Mouse (Mus musculus) MEL (cell line): ENCODE results near the gene Pck1. TPM values are rescaled to one million over a fixed set of nuclear protein-coding genes. Genes with fewer than 3 reads are reported as not detected.

Experiments used
- DNase-seq: peaks from one replicate; pipeline ENCODE4 v3.0.0; 2011; ENCODE audit warnings: low read depth, low spot score
- H3K27ac ChIP-seq: 2 replicates; pipeline ENCODE4 v1.5.1; 2012; ENCODE audit warnings: low read depth, mild to moderate bottlenecking, control low read depth, low read length, moderate library complexity; ENCODE audit not compliant: control insufficient read depth
- H3K27me3 ChIP-seq, 2 experiments: fragments of 150-350 bp in 1 of 2; sonication (generic) in 1 of 2; 2 replicates each; pipeline ENCODE4 v1.6.1; 2012; ENCODE audit warnings: low read length in 2 of 2, mild to moderate bottlenecking in 2 of 2, improper control_type of control experiment in 1 of 2, moderate library complexity in 1 of 2; ENCODE audit not compliant: insufficient read depth in 2 of 2, control insufficient read depth in 1 of 2
- H3K36me3 ChIP-seq, 2 experiments: 2 replicates each; pipeline ENCODE4 v1.6.1; 2012 to 2014; ENCODE audit warnings: low read length in 2 of 2, improper control_type of control experiment in 1 of 2, inconsistent platforms in 1 of 2, mild to moderate bottlenecking in 1 of 2; ENCODE audit not compliant: insufficient read depth in 2 of 2, control insufficient read depth in 1 of 2
- H3K4me1 ChIP-seq, 2 experiments: fragments of 150-350 bp in 1 of 2; sonication (generic) in 1 of 2; 2 replicates each; pipeline ENCODE4 v1.6.1; 2012; ENCODE audit warnings: low read length in 2 of 2, improper control_type of control experiment in 1 of 2, mild to moderate bottlenecking in 1 of 2; ENCODE audit not compliant: insufficient read depth in 2 of 2, control insufficient read depth in 1 of 2
- H3K4me3 ChIP-seq, 2 experiments: fragments of 150-350 bp in 1 of 2; sonication (generic) in 1 of 2; 2 replicates each; pipeline ENCODE4 v1.5.1; 2012; ENCODE audit warnings: low read depth in 2 of 2, low read length in 2 of 2, mild to moderate bottlenecking in 2 of 2, moderate library complexity in 2 of 2, control low read depth in 1 of 2, improper control_type of control experiment in 1 of 2; ENCODE audit not compliant: control insufficient read depth in 1 of 2, insufficient read depth in 1 of 2
- H3K79me2 ChIP-seq: 2 replicates; pipeline ENCODE4 v1.6.1; 2012; ENCODE audit warnings: mild to moderate bottlenecking, low read length, moderate library complexity; ENCODE audit not compliant: control insufficient read depth, poor library complexity, insufficient read depth
- H3K9ac ChIP-seq: 2 replicates; pipeline ENCODE4 v1.6.1; 2012; ENCODE audit warnings: low read depth, mild to moderate bottlenecking, control low read depth, low read length, moderate library complexity; ENCODE audit not compliant: control insufficient read depth, poor library complexity, severe bottlenecking
- H3K9me3 ChIP-seq: fragments of 150-350 bp; sonication (generic); replicated peaks from 2 replicates; pipeline ENCODE4 v1.6.1; 2012; ENCODE audit warnings: mild to moderate bottlenecking, low read length, improper control_type of control experiment, moderate library complexity; ENCODE audit not compliant: insufficient read depth
- ELF1 ChIP-seq: IDR thresholded peaks from 2 replicates; pipeline ENCODE4 v1.6.1; 2014; ENCODE audit warnings: low read depth, mild to moderate bottlenecking, inconsistent platforms, low read length, improper control_type of control experiment, moderate library complexity
- EP300 ChIP-seq, 2 experiments: IDR thresholded peaks; 2 replicates each; pipeline ENCODE4 v1.6.1; 2011; ENCODE audit warnings: improper control_type of control experiment in 2 of 2, low read length in 2 of 2, low read depth in 1 of 2, mild to moderate bottlenecking in 1 of 2
- GATA1 ChIP-seq: IDR thresholded peaks from 2 replicates; pipeline ENCODE4 v1.6.1; 2011; ENCODE audit warnings: low read depth, low read length, improper control_type of control experiment
- HCFC1 ChIP-seq: IDR thresholded peaks from 2 replicates; pipeline ENCODE4 v1.6.1; 2012; ENCODE audit warnings: low read depth, mild to moderate bottlenecking, inconsistent platforms, low read length, improper control_type of control experiment, moderate library complexity
- KAT2A ChIP-seq: conservative IDR thresholded peaks from 2 replicates; pipeline ENCODE4 v1.6.1; 2012; ENCODE audit warnings: low read depth, low read length, improper control_type of control experiment, inconsistent platforms
- MAX ChIP-seq: IDR thresholded peaks from 2 replicates; pipeline ENCODE4 v1.6.1; 2011; ENCODE audit warnings: low read length, improper control_type of control experiment
- MEF2A ChIP-seq: IDR thresholded peaks from 2 replicates; pipeline ENCODE4 v1.6.1; 2014; ENCODE audit warnings: low read depth, mild to moderate bottlenecking, inconsistent platforms, low read length, improper control_type of control experiment; ENCODE audit not compliant: poor library complexity, insufficient replicate concordance, severe bottlenecking; ENCODE audit errors: extremely low read depth
- MYB ChIP-seq: IDR thresholded peaks from 2 replicates; pipeline ENCODE4 v1.6.1; 2011; ENCODE audit warnings: mild to moderate bottlenecking, low read depth, low read length, improper control_type of control experiment
- MYC ChIP-seq: IDR thresholded peaks from 2 replicates; pipeline ENCODE4 v1.6.1; 2011; ENCODE audit warnings: low read depth, mild to moderate bottlenecking, low read length, improper control_type of control experiment, moderate library complexity
- NELFE ChIP-seq: IDR thresholded peaks from 2 replicates; pipeline ENCODE4 v1.6.1; 2011; ENCODE audit warnings: low read depth, low read length, improper control_type of control experiment
- POLR2A ChIP-seq, 2 experiments: IDR thresholded peaks; 2 replicates each; pipeline ENCODE4 v1.6.1; 2011 to 2012; ENCODE audit warnings: low read length in 2 of 2, mild to moderate bottlenecking in 2 of 2, control low read depth in 1 of 2, improper control_type of control experiment in 1 of 2, low read depth in 1 of 2, moderate library complexity in 1 of 2; ENCODE audit not compliant: control insufficient read depth in 1 of 2, insufficient read depth in 1 of 2, poor library complexity in 1 of 2
- POLR2AphosphoS5 ChIP-seq: IDR thresholded peaks from 2 replicates; pipeline ENCODE4 v1.6.1; 2012; ENCODE audit warnings: low read depth, borderline replicate concordance, mild to moderate bottlenecking, inconsistent platforms, low read length, moderate library complexity, mixed read lengths
- RCOR1 ChIP-seq: IDR thresholded peaks from 2 replicates; pipeline ENCODE4 v1.6.1; 2012; ENCODE audit warnings: low read depth, mild to moderate bottlenecking, inconsistent platforms, low read length, improper control_type of control experiment
- TCF12 ChIP-seq: IDR thresholded peaks from 2 replicates; pipeline ENCODE4 v1.6.1; 2014; ENCODE audit warnings: low read depth, mild to moderate bottlenecking, inconsistent platforms, low read length, improper control_type of control experiment, moderate library complexity
- ZKSCAN1 ChIP-seq: IDR thresholded peaks from 2 replicates; pipeline ENCODE4 v1.6.1; 2012; ENCODE audit warnings: low read depth, mild to moderate bottlenecking, inconsistent platforms, low read length, improper control_type of control experiment, moderate library complexity
- ZMIZ1 ChIP-seq: IDR thresholded peaks from 2 replicates; pipeline ENCODE4 v1.6.1; 2012; ENCODE audit warnings: low read depth, mild to moderate bottlenecking, inconsistent platforms, low read length, improper control_type of control experiment, moderate library complexity
- ZNF384 ChIP-seq: IDR thresholded peaks from 2 replicates; pipeline ENCODE4 v1.6.1; 2012; ENCODE audit warnings: low read depth, mild to moderate bottlenecking, inconsistent platforms, low read length, improper control_type of control experiment
- polyA plus RNA-seq, 2 experiments: library from polyadenylated mRNA; stranded (reverse) in 1 of 2; unstranded in 1 of 2; fragments of >175 nt in 1 of 2; fragments of >200 nt in 1 of 2; gene quantifications; 2 replicates each; pipeline versions ENCODE4 v1.2.1 to v1.2.4; 2012; ENCODE audit warnings: low replicate concordance in 2 of 2, low read depth in 1 of 2; ENCODE audit not compliant: insufficient read length in 2 of 2, insufficient read depth in 1 of 2, missing spikeins in 1 of 2
- total RNA-seq: library from RNA; depleted of rRNA; stranded (reverse); fragments of 300-350 nt; gene quantifications from 2 replicates; pipeline ENCODE4 v1.2.3, GENCODE M21; 2012

The Pck1 gene
- total and polyA plus RNA-seq, 3 experiments, result not detected

DNA sequence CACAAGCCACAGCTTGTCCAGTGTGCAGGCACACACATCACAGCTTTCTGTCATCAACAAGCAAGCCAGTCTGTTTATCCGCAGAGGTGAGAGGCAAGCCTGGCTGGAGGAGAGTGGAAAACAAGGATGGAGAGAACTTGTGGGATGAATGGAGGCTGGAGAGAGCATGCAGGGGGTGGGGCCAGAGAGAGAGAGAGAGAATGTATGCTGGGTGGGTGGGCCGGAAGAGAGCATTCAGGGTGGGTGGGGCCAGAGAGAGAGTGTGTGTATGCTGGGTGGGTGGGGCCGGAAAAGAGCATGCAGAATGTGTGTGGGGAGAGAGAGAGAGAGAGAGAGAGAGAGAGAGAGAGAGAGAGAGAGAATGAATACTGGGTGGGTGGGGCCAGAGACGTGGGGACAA lies 51.8 kb downstream of the Pck1 start:
- Histone ChIP-seq H3K27ac (no peak overlapping the region), H3K27me3 (no peaks in the 10 kb centered on the region), H3K79me2 (no peaks in the 10 kb centered on the region), H3K4me3 (no peak overlapping the region), H3K36me3 (no peaks in the 10 kb centered on the region), H3K9ac (no peak overlapping the region), H3K9me3 (no peaks in the 10 kb centered on the region), H3K4me1 (no peaks in the 10 kb centered on the region)
- no peak for TF ChIP-seq RCOR1
- no peak for TF ChIP-seq MYB
- no peak for TF ChIP-seq ELF1
- TF ChIP-seq POLR2AphosphoS5, result no peak
- no peak for TF ChIP-seq MYC
- TF ChIP-seq TCF12, result no peak
- no peak for TF ChIP-seq EP300 (IDR thresholded peaks at IDR 0.05; ENCODE audit: low read depth in 1 of 2, low read length in 2 of 2)
- no peak for TF ChIP-seq ZNF384
- TF ChIP-seq KAT2A, result no peak
- TF ChIP-seq HCFC1, result no peak
- no peak for TF ChIP-seq ZMIZ1
- no peak for TF ChIP-seq ZKSCAN1
- TF ChIP-seq MAX, result no peak
- no peak for DNase-seq

DNA sequence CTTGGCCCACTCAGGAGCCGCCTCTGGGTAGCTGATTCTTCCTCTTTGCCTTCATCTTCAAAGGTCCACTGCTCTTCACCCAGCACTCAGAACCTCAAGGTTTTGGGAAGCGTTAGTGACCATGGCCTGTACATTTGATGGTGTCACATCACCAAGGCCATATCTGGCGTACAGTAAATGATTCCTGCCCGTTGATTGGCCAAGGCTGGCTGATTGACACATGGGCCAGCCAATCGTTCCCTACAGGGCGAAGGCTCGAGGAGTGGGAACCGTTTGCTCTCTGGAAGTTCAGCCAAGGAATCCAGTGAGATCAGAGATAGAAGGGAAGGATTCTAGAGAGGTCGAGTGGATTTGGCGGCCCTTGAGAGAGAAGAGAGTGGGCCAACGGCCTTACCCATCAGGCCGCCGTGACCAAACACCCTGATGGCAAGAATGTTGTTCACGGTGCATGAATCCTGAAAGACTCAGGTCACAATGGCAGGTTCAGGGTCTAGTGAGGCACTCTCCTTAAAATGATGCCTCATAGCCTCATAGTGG lies 52.8 kb downstream of the Pck1 start:
- Histone ChIP-seq H3K79me2 (no peaks in the 10 kb centered on the region), H3K9me3 (no peaks in the 10 kb centered on the region), H3K4me1 (no peaks in the 10 kb centered on the region), H3K4me3 (no peak overlapping the region), H3K36me3 (no peaks in the 10 kb centered on the region), H3K27ac (no peak overlapping the region), H3K27me3 (no peaks in the 10 kb centered on the region), H3K9ac (no peak overlapping the region)
- TF ChIP-seq MEF2A (no peak), POLR2A (IDR thresholded peaks at IDR 0.05; ENCODE audit: control insufficient read depth in 1 of 2, insufficient read depth in 1 of 2, low read depth in 1 of 2, low read length in 2 of 2, poor library complexity in 1 of 2) (no peak), POLR2AphosphoS5 (no peak), GATA1 (no peak), NELFE (no peak), MAX (no peak)
- DNase-seq, result no peak
